ENCODE assay signal across 14 mouse cellular contexts in genomic region chr16:8872019-8872418, GRCm38 (mm10). TPM values are rescaled to one million over a fixed set of nuclear protein-coding genes. Genes with fewer than 3 reads are reported as not detected.
DNase-seq lines count a peak whose midpoint lies in the region; ATAC-seq and TF ChIP-seq lines count a peak whose summit lies in the region.
"Had no signal": no experiment of that assay in that cellular context is flagged by ENCODE, and none has a peak within 500 bp of the region (broad histone marks: within the 10 kb centered on the region; RNA-seq: fewer than 3 reads in every experiment).

No protein-coding gene starts in this region.

- peak; percentile 46 for TF ChIP-seq CTCF in intestine, postnatal 0 days (IDR thresholded peaks at IDR 0.05; ENCODE audit: low read depth)

- no peaks in the 10 kb centered on the region for H3K27me3 ChIP-seq in forebrain, embryonic 14.5 days (replicated peaks; ENCODE audit: control insufficient read depth, insufficient read depth, low read length)
- no peaks in the 10 kb centered on the region for H3K27me3 ChIP-seq in forebrain, embryonic 10.5 days (ENCODE audit: poor library complexity, severe bottlenecking)
- no peaks in the 10 kb centered on the region for H3K27me3 ChIP-seq in intestine, postnatal 0 days (replicated peaks; ENCODE audit: control insufficient read depth, insufficient read depth, low read length)
- H3K27me3 ChIP-seq: neural tube, embryonic 13.5 days had no signal

- 0 out of 2 replicates have a peak, but pooled peaks have one; percentile 35 for ATAC-seq in forebrain, embryonic 14.5 days
- ATAC-seq in intestine, postnatal 0 days, result no peak
- ATAC-seq in megakaryocyte, adult 5-6 weeks (ENCODE audit: poor library complexity, severe bottlenecking), result no peak

- WGBS in forebrain, embryonic 14.5 days, result 60% methylated on average over 5 of the region's 5 CpGs
- 51% methylated on average over 5 of the region's 5 CpGs for WGBS in forebrain, embryonic 10.5 days
- WGBS in intestine, postnatal 0 days, result 34% methylated on average over 5 of the region's 5 CpGs

- no peak for DNase-seq in forebrain, embryonic 14.5 days (ENCODE audit: low spot score)
- DNase-seq in forebrain, embryonic 10.5 days (ENCODE audit: extremely low spot score, low spot score), result no peak
- DNase-seq in 3T3-L1 (ENCODE audit: low read depth, low spot score) (peak; percentile 69), NIH3T3 (ENCODE audit: low read depth) (peak; percentile 53)
- no peak for DNase-seq in testis, postnatal 14 days (ENCODE audit: low spot score)
- DNase-seq in kidney, adult 18-20 months, result no peak
- DNase-seq: adrenal gland, adult 8-10 months; cerebellum, postnatal 25 days; heart, postnatal 36 days; thymus, postnatal 25 days had no signal

- H3K4me1 ChIP-seq in forebrain, embryonic 14.5 days (ENCODE audit: control insufficient read depth, insufficient read depth, low read length), result no peaks in the 10 kb centered on the region
- peaks cover 6% of the 10 kb centered on the region; the same call in 1 of the 2 replicates for H3K4me1 ChIP-seq in forebrain, embryonic 10.5 days
- H3K4me1 ChIP-seq in intestine, postnatal 0 days (replicated peaks; ENCODE audit: control insufficient read depth, insufficient read depth, low read length), result no peaks in the 10 kb centered on the region

- no peak overlapping the region for H3K4me3 ChIP-seq in forebrain, embryonic 14.5 days (ENCODE audit: low read depth, low read length)
- H3K4me3 ChIP-seq in forebrain, embryonic 10.5 days, result no peak overlapping the region
- no peak overlapping the region for H3K4me3 ChIP-seq in intestine, postnatal 0 days (ENCODE audit: low read depth, low read length)
- H3K4me3 ChIP-seq: neural tube, embryonic 13.5 days had no signal

- no peak overlapping the region for H3K4me2 ChIP-seq in forebrain, embryonic 14.5 days (ENCODE audit: low read length)
- no peak overlapping the region for H3K4me2 ChIP-seq in intestine, postnatal 0 days (replicated peaks; ENCODE audit: low read depth)
- H3K4me2 ChIP-seq: neural tube, embryonic 13.5 days had no signal

- no peaks in the 10 kb centered on the region for H3K36me3 ChIP-seq in forebrain, embryonic 14.5 days (ENCODE audit: control insufficient read depth, insufficient read depth, low read length)
- H3K36me3 ChIP-seq in forebrain, embryonic 10.5 days (replicated peaks), result no peaks in the 10 kb centered on the region
- no peaks in the 10 kb centered on the region for H3K36me3 ChIP-seq in intestine, postnatal 0 days (ENCODE audit: control insufficient read depth, insufficient read depth)
- H3K36me3 ChIP-seq: neural tube, embryonic 13.5 days had no signal

- H3K27ac ChIP-seq in forebrain, embryonic 14.5 days (ENCODE audit: low read depth, low read length), result no peak overlapping the region
- H3K27ac ChIP-seq in forebrain, embryonic 10.5 days, result no peak overlapping the region
- H3K27ac ChIP-seq in intestine, postnatal 0 days (ENCODE audit: low read depth, low read length), result no peak overlapping the region
- H3K27ac ChIP-seq: macrophage; neural tube, embryonic 13.5 days had no signal

- H3K9ac ChIP-seq in forebrain, embryonic 14.5 days (ENCODE audit: low read length), result no peak overlapping the region
- H3K9ac ChIP-seq in intestine, postnatal 0 days (ENCODE audit: low read depth, low read length), result no peak overlapping the region
- H3K9ac ChIP-seq: neural tube, embryonic 13.5 days had no signal

- no peaks in the 10 kb centered on the region for H3K9me3 ChIP-seq in forebrain, embryonic 14.5 days (replicated peaks; ENCODE audit: control insufficient read depth, low read length)
- no peaks in the 10 kb centered on the region for H3K9me3 ChIP-seq in forebrain, embryonic 10.5 days
- no peaks in the 10 kb centered on the region for H3K9me3 ChIP-seq in intestine, postnatal 0 days (ENCODE audit: control insufficient read depth)
- H3K9me3 ChIP-seq: neural tube, embryonic 13.5 days had no signal

RNA-seq across cellular contexts. Expression of gene 1810013L24Rik, which starts 42.1 kb away (rescaled TPM):
- 19.6 and 24.9 TPM in 2 replicates for polyA plus RNA-seq in forebrain, embryonic 14.5 days (2014; fragmentation: Nextera tagmentation; extraction: Ambion mirVana)
- polyA plus RNA-seq in forebrain, embryonic 10.5 days (2016; fragmentation: Nextera tagmentation; extraction: Ambion mirVana), result 17.9 and 18.4 TPM in 2 replicates
- 14.3 and 15.1 TPM in 2 replicates for polyA plus RNA-seq in intestine, postnatal 0 days (2015; fragmentation: Nextera tagmentation; extraction: Ambion mirVana)
- 45.2 and 57.7 TPM in 2 replicates for total RNA-seq in megakaryocyte, adult 5-6 weeks (2015)
- 48.3 and 56.3 TPM in 2 replicates for total RNA-seq in megakaryocyte, adult 5-6 weeks (2017)

Comparison
In these comparisons a context has a peak if more than half of its experiments do, and no peak if none do; other contexts are left out.
1. DNase-seq: peak in 3T3-L1 (single experiment) and NIH3T3 (single experiment); none in forebrain, embryonic 14.5 days (single experiment), forebrain, embryonic 10.5 days (single experiment), testis, postnatal 14 days (single experiment) and kidney, adult 18-20 months (single experiment).